Mouse (Mus musculus) hindbrain, embryonic 16.5 days (tissue): ENCODE results near the gene Esrrg. TPM values are rescaled to one million over a fixed set of nuclear protein-coding genes. Genes with fewer than 3 reads are reported as not detected.

ENCODE experiments used
- ATAC-seq: fragments of 200-750 bp; cut with Nextera tagmentation; 2 replicates; pipeline ENCODE4 v1.8.0; 2017; ENCODE audit warnings: moderate TSS enrichment, moderate library complexity
- H3K27ac ChIP-seq: fragments of 300-500 bp; sonication (generic); 2 replicates; pipeline ENCODE4 v1.5.1; 2014; ENCODE audit warnings: low read depth, mild to moderate bottlenecking, control low read depth, low read length, moderate library complexity
- H3K27me3 ChIP-seq: fragments of 300-500 bp; sonication (generic); replicated peaks from 2 replicates; pipeline ENCODE4 v1.6.1; 2014; ENCODE audit warnings: low read length; ENCODE audit not compliant: control insufficient read depth, insufficient read depth
- H3K36me3 ChIP-seq: fragments of 300-500 bp; sonication (generic); 2 replicates; pipeline ENCODE4 v1.6.1; 2014; ENCODE audit warnings: mild to moderate bottlenecking, low read length, moderate library complexity, mixed read lengths; ENCODE audit not compliant: control insufficient read depth, insufficient read depth
- H3K4me1 ChIP-seq: fragments of 300-500 bp; sonication (generic); 2 replicates; pipeline ENCODE4 v1.6.1; 2014; ENCODE audit warnings: low read depth, low read length; ENCODE audit not compliant: control insufficient read depth, insufficient read depth
- H3K4me2 ChIP-seq: fragments of 300-500 bp; sonication (generic); 2 replicates; pipeline ENCODE4 v1.6.1; 2014; ENCODE audit warnings: mild to moderate bottlenecking, low read length, control low read depth, moderate library complexity
- H3K4me3 ChIP-seq: fragments of 300-500 bp; sonication (generic); 2 replicates; pipeline ENCODE4 v1.5.1; 2014; ENCODE audit warnings: mild to moderate bottlenecking, low read length, control low read depth, moderate library complexity
- H3K9ac ChIP-seq: fragments of 300-500 bp; sonication (generic); 2 replicates; pipeline ENCODE4 v1.6.1; 2014; ENCODE audit warnings: low read depth, mild to moderate bottlenecking, control low read depth, low read length, moderate library complexity
- H3K9me3 ChIP-seq: fragments of 300-500 bp; sonication (generic); 2 replicates; pipeline ENCODE4 v1.6.1; 2014; ENCODE audit warnings: mild to moderate bottlenecking, low read length, moderate library complexity; ENCODE audit not compliant: control insufficient read depth
- WGBS: fragments of 180-500 bp; shearing (Covaris S2); extraction: QIAGEN DNeasy Blood & Tissue Kit; methylation state at CpG from one replicate; pipeline ENCODE4 v1.1.7; 2014; 5-methylcytosine and 5-hydroxymethylcytosine counted together
- polyA plus RNA-seq: library from polyadenylated mRNA; unstranded; fragments of >200 nt; fragmentation: Nextera tagmentation; extraction: Ambion mirVana; gene quantifications from 2 replicates; pipeline ENCODE4 v1.2.1, GENCODE M21; 2015

Esrrg gene
- polyA plus RNA-seq, 1 experiment from 2014 or later: 38.6 TPM

DNA sequence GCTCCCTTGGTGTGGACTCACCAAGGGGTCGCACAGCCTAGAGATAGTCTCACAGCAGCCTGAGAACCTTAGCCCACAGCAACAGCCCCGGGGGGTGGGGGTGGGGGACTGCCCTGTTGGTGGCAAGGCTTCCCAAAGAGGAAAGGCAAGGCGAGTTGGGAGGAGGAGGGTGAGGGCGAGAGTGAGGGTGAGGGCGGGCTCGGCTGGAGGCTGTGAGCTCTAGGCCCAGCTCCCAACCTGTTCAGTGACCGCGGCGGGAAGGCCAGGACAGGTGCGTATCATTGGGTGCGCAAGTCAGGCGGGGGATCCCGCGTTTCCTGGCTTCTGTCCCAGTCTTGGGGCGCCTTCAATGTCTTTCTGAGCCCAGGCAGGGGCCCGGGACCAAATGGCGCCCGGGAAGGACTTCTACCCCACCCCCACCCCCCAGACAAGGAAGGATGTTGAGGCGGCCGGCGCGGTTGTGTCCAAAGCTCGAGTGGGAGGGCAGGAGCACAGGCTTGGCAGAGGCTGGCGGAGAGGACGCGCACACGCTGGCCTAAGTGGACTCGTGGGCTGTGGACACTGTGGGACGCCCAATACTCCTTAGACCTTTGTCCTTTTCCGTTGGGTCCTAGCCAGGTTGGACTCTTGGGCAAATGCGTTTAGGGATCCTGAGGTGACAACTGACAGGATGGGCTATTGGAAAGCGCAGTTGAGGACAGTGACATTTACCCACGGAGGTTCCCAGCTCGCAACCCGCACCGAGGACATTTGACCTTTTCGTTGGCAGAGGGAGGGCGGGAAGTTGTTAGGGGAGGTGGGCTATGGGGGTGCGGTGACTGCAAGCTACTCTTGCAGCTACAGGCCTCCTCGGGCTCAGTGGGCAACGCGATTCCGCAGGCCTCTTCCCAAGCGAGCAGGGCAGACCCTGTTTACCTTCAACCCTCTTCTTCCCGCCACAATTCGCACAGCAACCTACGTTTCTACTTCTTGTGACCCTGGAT lies 1.2 kb upstream of the Esrrg start:
- Histone ChIP-seq H3K36me3 (no peaks in the 10 kb centered on the region), H3K9ac (no peak overlapping the region; the same call in 1 of the 2 replicates), H3K4me3 (0 out of 2 replicates have a peak overlapping the region, but pooled peaks have one; percentile 4), H3K4me1 (peaks cover 47% of the 10 kb centered on the region), H3K4me2 (peak overlapping the region; percentile 38), H3K9me3 (no peaks in the 10 kb centered on the region), H3K27ac (no peak overlapping the region), H3K27me3 (peaks cover 17% of the 10 kb centered on the region)
- ATAC-seq: no peak
- WGBS: 5% methylated on average over 47 of the region's 47 CpGs

DNA sequence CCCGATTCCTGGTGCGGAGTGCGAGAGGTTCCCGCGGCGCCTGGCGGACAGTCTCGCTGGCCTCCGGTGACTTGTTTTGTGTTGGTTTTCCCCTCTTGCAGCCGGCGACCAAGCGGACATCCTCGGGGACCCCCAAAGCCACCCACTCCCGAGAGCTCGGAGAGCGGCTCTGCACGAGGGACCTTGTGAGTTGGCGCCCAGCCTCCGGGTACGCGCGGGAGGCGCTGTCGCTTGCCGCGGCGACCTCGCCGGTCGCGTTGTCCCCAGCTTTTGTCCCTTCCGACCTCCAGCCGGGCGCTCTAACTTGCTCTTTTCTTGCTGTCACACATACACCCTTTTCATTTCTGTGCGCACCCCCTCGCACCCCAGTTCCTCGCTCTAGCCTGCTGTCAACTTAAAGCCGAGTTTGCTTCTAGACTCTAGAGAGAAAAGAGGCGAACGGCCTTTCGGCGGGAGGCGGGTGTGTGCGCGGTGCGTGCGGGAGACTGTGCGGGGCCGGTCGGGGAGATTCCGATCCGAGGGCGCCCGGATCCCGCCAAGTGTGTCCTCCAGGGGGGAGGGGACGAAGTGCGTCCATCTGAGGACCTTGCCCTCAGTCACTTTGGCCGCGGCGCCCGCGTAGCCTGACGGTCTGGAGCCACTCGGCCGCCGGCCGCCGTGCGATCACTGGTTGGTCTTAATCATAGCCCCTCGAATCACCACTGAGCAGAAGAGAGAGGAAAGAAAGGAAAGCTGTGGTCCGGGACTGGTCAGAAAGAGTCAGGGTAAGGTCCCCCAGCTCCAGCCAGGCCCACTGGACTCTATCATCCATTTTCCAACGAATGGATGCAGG lies 646 bp downstream of the Esrrg start:
- 0 out of 2 replicates have a peak, but pooled peaks have one; percentile 30 for ATAC-seq
- Histone ChIP-seq H3K27ac (no peak overlapping the region), H3K9ac (peak overlapping the region; percentile 57), H3K9me3 (no peaks in the 10 kb centered on the region), H3K36me3 (no peaks in the 10 kb centered on the region), H3K27me3 (peaks cover 17% of the 10 kb centered on the region), H3K4me1 (peaks cover 47% of the 10 kb centered on the region), H3K4me3 (peak overlapping the region; percentile 48), H3K4me2 (peak overlapping the region; percentile 88)
- WGBS: under 1% methylated on average over 61 of the region's 72 CpGs

DNA sequence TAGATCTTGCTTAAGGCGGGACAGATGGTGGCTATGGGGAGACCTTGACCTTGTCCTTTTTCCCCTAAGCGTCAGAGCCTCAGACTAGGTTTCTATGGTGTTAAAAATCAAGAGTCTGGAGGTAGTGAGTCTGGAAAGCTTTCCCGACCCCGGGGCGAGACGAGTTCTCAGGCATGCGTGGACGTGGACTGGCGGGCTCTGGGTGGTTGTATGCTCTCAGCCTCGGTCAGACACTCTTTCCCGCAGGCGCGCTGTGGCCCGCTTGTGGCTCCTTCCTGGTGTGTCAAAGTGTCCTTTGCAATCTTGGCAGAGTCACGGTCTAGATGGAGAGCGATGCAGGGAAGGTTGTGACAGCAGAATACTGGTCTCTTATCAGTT lies 1.3 kb downstream of the Esrrg start:
- Histone ChIP-seq H3K9me3 (no peaks in the 10 kb centered on the region), H3K27me3 (peaks cover 17% of the 10 kb centered on the region), H3K4me3 (peak overlapping the region; percentile 48), H3K4me2 (peak overlapping the region; percentile 88), H3K36me3 (no peaks in the 10 kb centered on the region), H3K9ac (no peak overlapping the region), H3K4me1 (peaks cover 44% of the 10 kb centered on the region), H3K27ac (no peak overlapping the region)
- WGBS: 3% methylated on average over 16 of the region's 16 CpGs
- ATAC-seq: no peak

DNA sequence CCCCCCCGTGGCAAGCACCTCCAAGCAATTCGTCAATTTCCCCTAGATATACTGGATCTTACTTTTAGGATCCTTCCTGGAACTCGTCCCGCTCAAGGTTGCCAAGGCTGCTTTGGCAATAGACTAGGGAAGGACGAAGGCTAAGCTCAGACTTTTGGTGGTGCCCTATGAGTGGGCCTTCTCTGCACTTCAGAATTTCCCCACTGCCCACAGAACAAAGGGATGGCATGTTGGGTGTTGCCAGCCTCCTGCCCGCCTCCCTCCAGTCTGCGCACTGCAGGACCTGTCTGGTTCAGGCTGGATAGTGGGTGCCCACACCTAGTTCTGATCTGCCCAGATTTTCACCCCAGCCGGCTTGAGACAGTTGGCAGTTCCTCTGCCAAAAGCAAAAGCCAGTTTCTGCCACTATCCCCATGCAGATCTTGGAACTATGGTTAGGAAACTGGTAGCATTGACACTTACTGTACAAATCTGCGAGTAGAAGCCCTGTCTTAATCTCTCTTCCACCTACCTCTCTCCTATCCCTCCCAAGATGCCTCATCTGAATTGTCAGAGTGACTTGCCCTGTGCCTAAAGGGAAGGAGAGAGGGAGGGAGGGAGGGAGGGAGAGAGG lies 1.9 kb downstream of the Esrrg start:
- peaks cover 39% of the 10 kb centered on the region for H3K4me1 ChIP-seq
- no peak overlapping the region for H3K4me3 ChIP-seq
- H3K9me3 ChIP-seq: no peaks in the 10 kb centered on the region
- H3K27ac ChIP-seq: no peak overlapping the region
- H3K4me2 ChIP-seq: peak overlapping the region; percentile 88
- no peak for ATAC-seq
- peaks cover 17% of the 10 kb centered on the region for H3K27me3 ChIP-seq
- 31% methylated on average over 9 of the region's 9 CpGs for WGBS
- no peak overlapping the region for H3K9ac ChIP-seq
- no peaks in the 10 kb centered on the region for H3K36me3 ChIP-seq

DNA sequence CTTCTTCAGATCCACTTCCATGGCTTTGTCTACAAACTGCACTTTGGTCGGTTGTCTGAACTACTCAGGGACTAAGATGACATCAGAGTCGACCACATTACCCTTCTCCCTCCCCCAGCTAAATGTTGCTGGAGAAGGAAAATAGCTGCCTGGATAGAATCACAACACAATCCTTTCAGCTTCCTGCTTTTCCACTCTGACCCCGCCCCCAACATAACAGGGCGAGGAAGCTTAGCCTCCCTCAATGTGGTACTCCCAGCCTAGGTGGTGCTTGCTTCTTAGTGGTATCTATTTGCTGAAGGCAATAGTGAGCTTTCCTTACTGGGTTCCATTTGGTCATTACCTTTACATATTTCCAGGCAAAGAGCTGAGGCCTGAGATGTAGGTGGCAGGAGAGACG lies 3.3 kb downstream of the Esrrg start:
- peaks cover 28% of the 10 kb centered on the region for H3K4me1 ChIP-seq
- ATAC-seq: no peak
- no peaks in the 10 kb centered on the region for H3K9me3 ChIP-seq
- H3K36me3 ChIP-seq: no peaks in the 10 kb centered on the region
- H3K27me3 ChIP-seq: peaks cover 16% of the 10 kb centered on the region
- WGBS: 53% methylated on average over 5 of the region's 5 CpGs
- no peak overlapping the region for H3K27ac ChIP-seq
- no peak overlapping the region for H3K9ac ChIP-seq
- H3K4me3 ChIP-seq: no peak overlapping the region
- no peak overlapping the region for H3K4me2 ChIP-seq

DNA sequence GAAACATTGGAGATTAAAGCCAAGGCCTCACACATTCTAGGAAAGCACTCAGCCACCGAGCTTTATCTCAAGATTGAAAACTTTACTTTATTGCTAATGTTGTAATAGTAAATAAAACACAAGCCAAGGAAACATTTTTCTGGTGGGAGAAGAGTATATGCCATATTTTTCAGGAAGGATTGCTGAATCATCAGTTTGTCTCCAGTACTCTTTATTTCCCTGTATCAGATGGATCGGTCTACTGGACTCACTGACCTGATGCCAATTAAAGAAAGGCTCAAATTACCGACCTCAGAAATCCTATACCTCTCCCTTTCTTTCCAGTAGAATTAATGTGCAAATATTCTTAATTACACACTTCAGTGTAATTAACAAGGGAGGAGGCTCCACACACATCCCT lies 4.7 kb downstream of the Esrrg start:
- Histone ChIP-seq H3K4me1 (peaks cover 15% of the 10 kb centered on the region), H3K4me2 (no peak overlapping the region), H3K27ac (no peak overlapping the region), H3K4me3 (no peak overlapping the region), H3K9ac (no peak overlapping the region), H3K27me3 (peaks cover 10% of the 10 kb centered on the region), H3K9me3 (no peaks in the 10 kb centered on the region), H3K36me3 (no peaks in the 10 kb centered on the region)
- ATAC-seq: no peak
- 71% methylated on average over 3 of the region's 3 CpGs for WGBS

DNA sequence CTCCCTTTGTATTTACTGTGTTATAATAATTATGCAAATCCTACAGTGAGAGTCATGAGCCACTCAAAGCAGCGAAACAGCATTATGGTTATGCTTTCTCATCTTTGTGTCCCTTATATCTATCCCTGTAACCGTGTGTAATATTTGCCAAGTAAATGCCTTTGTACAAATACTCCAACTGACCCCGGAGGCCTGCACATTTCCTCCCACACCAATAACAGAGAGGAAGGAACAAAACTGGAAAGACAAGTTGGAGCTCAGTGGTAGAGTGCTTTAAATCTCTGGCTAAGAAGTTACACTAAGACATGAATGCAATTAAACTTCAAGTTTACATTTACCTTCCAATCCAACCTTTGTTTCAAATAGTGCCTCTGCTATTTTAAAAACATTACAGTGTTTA lies 15.4 kb downstream of the Esrrg start:
- Histone ChIP-seq H3K27me3 (no peaks in the 10 kb centered on the region), H3K4me1 (no peaks in the 10 kb centered on the region), H3K9ac (no peak overlapping the region), H3K36me3 (no peaks in the 10 kb centered on the region), H3K27ac (no peak overlapping the region), H3K4me2 (no peak overlapping the region), H3K4me3 (no peak overlapping the region), H3K9me3 (no peaks in the 10 kb centered on the region)
- WGBS: 89% methylated on average over 3 of the region's 3 CpGs
- ATAC-seq: no peak

DNA sequence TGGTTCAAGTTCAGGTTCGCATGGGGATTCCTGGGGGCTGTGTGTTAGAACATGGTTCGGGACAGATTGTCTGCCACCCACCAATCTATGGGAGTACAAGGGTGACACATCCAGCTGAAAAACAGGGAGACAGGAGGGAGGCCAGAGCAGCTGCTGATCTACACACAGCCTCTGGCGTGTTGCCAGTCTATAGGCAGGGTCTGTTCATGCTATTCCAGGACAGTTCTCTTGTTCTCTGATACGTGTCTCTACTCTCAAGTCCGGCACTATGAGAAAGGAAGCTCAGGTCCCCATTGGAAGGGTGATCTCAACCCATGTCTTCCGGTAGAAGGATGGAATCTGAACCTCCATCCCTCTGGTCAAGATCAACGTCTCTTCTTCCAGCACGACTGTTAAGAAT lies 21.8 kb downstream of the Esrrg start:
- no peak for ATAC-seq
- Histone ChIP-seq H3K9me3 (no peaks in the 10 kb centered on the region), H3K9ac (no peak overlapping the region), H3K36me3 (no peaks in the 10 kb centered on the region), H3K27me3 (no peaks in the 10 kb centered on the region; the same call in 1 of the 2 replicates), H3K4me1 (no peaks in the 10 kb centered on the region), H3K4me3 (no peak overlapping the region), H3K27ac (no peak overlapping the region), H3K4me2 (no peak overlapping the region)
- WGBS: 86% methylated on average over 8 of the region's 8 CpGs
